Mouse (Mus musculus) neutrophil, adult 5-6 weeks (primary cell): Measurements from ENCODE around the gene Nlrc5. TPM values are rescaled to one million over a fixed set of nuclear protein-coding genes. Genes with fewer than 3 reads are reported as not detected.

Experiments
- ATAC-seq: fragments of 151-379, 151-347 bp; 2 replicates; pipeline ENCODE4 v1.8.0; 2017; ENCODE audit warnings: mild to moderate bottlenecking, moderate TSS enrichment; ENCODE audit not compliant: insufficient number of reproducible peaks, poor library complexity, low FRiP score, severe bottlenecking; ENCODE audit errors: extremely low read depth
- total RNA-seq: library from RNA; stranded (forward); fragments of 200-1000 nt; gene quantifications from 2 replicates; pipeline ENCODE4 v1.2.3, GENCODE M21; 2017

The Nlrc5 gene
- total RNA-seq, 1 experiment from 2014 or later, result 64.4 TPM

DNA sequence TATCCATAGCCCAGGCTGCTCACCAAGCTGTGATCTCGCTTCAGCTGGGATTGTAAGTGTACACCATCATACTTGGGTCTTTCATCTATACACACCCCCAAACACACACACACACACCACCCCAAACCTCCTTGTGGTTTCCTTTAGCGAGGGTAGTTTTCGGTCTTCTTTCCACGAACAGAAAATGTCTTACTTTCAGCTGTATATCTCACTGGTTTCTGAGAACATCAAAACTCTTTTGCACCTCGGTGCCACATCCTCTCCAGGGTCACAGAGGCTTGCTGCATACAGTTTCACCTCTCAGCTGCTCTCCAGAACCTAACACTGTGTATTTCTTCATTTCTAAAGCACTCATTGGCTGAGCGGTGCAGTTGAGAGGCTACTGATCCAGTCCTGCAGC, 20.6 kb upstream of the Nlrc5 start:
- ATAC-seq, result 0 out of 2 replicates have a peak, but pooled peaks have one; percentile 7

GRCm38 (mm10) chr8:94415218-94415617, 18.9 kb upstream of the Nlrc5 start:
- no peak for ATAC-seq

DNA sequence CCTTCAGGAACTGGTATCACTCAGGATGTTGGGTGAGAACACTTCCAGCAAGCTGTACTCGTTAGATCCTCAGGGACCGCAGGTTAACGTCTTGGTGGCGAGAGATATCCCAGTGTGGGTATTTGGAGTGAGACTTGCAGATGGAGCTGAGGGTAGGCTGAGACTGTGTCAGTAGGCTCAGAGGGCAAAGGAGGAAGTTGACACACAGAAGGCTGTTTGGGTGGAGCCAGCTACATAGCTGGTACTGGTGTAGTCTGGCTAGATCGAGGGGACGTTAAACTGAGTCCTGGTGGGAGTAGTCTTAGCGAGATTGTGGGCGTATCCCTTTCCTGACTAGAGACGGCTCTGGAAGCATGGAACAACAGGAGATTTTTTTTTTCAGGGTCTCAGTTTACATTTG, 16.1 kb upstream of the Nlrc5 start:
- peak; percentile 70 for ATAC-seq

GRCm38 (mm10) chr8:94422270-94422669, 11.9 kb upstream of the Nlrc5 start:
- ATAC-seq, result peak; percentile 6; the same call in 1 of the 2 replicates

- ATAC-seq, result peak; percentile 86
Observed at GRCm38 (mm10) chr8:94427953-94428352, 6.2 kb upstream of the Nlrc5 start.

DNA sequence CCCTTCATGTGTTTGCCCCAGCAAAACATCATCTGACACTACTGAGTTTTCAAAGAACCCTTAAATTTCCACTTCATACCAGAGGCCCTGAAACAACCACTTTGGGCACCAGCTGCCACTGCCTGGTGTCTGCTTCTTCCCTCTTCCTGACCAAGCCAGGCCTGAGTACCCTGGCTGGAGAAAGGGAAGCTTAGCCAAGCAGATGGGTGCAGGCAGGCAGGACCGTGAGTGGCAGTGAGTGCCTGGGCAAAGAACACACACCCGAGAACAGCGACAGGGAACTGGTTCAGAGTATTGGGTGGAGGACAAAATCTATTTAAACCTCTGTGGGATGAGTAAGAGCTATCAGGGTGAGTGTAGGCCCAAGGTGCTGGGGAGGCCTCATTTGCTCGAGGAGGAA, 5.7 kb upstream of the Nlrc5 start:
- no peak for ATAC-seq

DNA sequence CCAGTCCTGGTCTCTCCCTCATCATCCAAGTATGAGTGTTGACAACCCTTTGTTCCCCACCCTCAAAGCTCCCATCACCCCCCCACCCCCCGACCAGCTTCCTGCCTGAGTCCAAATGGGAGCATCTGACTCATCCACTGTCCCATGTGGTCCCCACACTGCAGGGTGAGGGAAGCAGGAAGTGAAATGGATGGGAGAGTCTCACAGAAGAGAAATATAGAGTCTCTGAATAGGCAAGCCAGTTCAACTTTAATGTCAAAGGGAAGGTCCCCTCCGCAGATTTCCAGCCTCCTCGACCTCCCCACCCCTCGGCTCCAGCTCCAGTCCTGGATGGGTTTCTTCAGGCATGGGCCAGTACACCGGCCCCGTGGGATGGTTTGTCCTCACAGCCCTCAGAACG, 4.8 kb upstream of the Nlrc5 start:
- ATAC-seq, result no peak

DNA sequence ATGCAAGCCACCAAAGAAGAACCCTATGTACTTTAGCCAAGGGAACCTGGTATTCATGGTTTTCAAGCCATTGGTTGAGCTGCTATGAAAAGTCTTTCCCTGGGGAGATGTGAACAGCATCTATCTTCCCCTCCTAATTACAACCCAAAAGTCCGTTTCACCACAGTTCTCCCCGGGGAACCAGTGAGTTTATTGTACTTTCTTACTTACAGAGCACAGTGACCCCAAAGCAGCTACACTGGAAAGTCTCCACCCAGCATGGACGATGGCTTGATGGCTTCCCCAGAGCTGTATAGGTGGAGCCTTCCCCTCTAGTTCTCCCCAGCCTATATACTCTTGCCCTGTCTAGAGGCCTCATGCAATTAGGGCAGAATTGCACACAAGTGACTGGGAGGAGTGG, 1.9 kb upstream of the Nlrc5 start:
- ATAC-seq, result no peak

DNA sequence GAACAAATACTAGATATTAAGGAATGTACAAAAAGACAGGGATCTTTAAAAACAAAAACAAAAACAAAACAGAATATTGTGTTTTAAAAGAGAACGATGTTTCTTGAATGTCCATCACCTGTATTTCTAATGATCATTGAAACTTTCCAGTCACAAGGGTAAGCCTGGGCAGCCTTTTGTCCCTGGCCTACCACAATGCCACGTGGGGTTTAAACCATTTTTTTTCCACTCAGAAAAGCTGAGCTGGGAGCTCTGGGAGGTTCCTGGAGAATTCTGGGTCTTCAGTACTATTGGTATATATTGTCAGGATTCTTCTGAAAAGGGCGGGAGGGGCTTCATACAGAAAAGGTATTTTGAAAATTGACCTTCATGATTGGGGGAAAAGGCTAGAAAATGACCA, 802 bp downstream of the Nlrc5 start:
- ATAC-seq, result no peak

- ATAC-seq, result no peak
Observed at GRCm38 (mm10) chr8:94435397-94436111, 1.4 kb downstream of the Nlrc5 start.

GRCm38 (mm10) chr8:94436112-94436572, 2.0 kb downstream of the Nlrc5 start:
- no peak for ATAC-seq

- no peak for ATAC-seq
Observed at GRCm38 (mm10) chr8:94436900-94437299, 2.7 kb downstream of the Nlrc5 start.

DNA sequence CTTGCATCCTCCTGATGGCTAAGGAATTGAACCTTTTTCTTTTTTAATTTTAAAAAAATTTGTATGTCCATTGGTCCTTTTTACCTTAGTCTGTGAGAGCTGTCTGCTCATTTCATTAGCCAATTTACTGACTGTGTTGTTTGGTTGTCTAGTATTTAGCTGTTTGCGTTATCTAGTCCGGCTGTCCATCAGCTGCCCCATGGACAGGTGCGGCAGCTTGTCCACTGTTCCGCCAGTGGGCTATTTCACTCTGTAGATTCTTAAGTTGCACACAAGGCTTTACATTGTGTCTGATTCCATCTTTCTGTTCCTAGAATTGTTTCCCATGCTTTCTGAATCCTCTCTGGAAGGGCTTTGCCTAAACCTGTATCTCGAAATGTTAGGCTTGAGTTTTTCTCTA, 4.5 kb downstream of the Nlrc5 start:
- no peak for ATAC-seq

GRCm38 (mm10) chr8:94439691-94440090, 5.5 kb downstream of the Nlrc5 start:
- no peak for ATAC-seq

DNA sequence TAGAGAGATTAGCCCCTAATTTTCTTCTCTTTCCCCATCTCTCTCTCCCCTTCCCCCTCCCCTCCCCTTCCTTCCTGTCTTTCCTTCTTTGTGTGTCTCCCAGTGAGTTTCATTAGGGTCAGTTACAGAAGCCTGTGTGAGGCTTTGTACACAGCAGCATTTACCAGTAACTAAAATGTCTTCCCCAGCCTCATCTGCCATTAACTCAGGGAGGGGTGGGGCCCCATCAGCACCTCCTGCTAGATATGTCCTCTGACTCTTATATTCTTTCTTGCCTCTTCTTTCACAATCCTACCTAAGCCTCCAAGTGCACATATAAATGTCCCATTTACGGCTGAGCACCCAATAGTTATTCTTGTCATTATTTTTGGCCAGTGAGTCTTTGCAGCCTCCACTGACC, 6.2 kb downstream of the Nlrc5 start:
- no peak for ATAC-seq

GRCm38 (mm10) chr8:94441686-94442085, 7.5 kb downstream of the Nlrc5 start:
- ATAC-seq, result no peak

GRCm38 (mm10) chr8:94443153-94443552, 9.0 kb downstream of the Nlrc5 start:
- ATAC-seq, result 0 out of 2 replicates have a peak, but pooled peaks have one; percentile 19

- ATAC-seq, result no peak
Observed at GRCm38 (mm10) chr8:94444480-94444879, 10.3 kb downstream of the Nlrc5 start.

DNA sequence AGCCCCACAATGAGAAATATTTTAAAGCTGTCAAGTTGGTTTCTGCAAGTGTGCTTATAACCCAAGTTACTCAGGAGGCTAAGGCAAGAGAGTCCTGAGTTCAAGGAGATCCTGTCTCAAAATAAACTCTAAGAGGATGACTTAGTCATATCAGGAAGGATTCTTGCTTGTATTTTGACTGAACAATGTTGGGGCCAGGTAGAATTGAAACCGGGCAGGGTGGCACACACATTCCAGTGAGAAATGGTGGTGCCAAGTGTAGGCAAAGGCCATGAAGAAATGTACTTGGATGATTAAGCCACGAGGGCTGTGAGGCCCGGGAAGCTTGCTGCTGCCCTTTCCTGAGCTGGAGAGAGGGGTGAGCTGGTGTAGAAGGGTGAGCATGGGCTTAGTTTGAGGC, 13.0 kb downstream of the Nlrc5 start:
- no peak for ATAC-seq

DNA sequence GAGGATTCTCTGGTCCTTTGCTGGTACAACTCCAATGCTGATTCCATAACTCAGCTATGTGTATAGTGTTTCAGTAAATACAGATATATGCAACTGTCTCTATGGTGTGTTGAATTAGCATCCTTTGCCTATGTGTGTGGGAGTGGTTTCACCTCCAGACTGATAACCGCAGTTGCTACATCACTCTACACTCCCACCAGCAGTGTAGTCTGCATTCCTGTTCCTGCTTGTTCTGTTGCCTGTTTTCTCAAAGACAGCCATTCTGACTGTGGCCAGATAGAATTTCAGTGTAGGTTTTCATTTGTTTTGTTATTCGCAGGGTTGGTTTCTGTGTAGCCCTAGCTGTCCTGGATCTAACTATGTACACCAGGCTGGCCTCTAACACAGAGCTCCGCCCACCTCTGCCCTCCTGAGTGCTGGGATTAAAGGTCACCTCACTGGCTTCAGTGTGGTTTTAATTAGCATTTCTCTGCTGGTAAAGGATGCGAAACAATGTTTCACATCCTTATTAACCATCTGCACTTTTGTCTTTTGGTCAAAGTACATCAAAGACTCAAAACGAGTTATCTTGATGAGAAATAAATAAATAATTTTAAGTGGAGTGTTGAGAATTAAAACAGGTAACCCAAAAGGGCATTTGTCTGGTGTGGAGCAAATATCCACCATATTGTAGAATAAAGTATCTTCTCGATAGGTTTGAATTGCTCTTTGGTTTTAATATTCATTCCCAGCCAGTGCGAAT, 13.6 kb downstream of the Nlrc5 start:
- no peak for ATAC-seq
